Mouse (Mus musculus): ENCODE results near the gene Pcsk5. TPM values are rescaled to one million over a fixed set of nuclear protein-coding genes. Genes with fewer than 3 reads are reported as not detected.

Pcsk5 gene
- polyA plus RNA-seq, 1 experiment from 2014 or later = 13.5 TPM

- ATAC-seq (replicated peaks; ENCODE audit: low FRiP score) = no peak
- WGBS = 91% methylated on average over 2 of the region's 2 CpGs
Measured at GRCm38 (mm10) chr19:17841586-17841985, 4.2 kb upstream of the Pcsk5 start.

GRCm38 (mm10) chr19:17839856-17840255 is 2.4 kb upstream of the Pcsk5 start:
- no peaks in the 10 kb centered on the region for H3K36me3 ChIP-seq (ENCODE audit: control insufficient read depth, insufficient read depth, low read length)
- no peak overlapping the region for H3K4me3 ChIP-seq (ENCODE audit: low read depth, low read length)
- H3K4me1 ChIP-seq (replicated peaks; ENCODE audit: control insufficient read depth, insufficient read depth, low read length) = no peaks in the 10 kb centered on the region
- H3K27me3 ChIP-seq (ENCODE audit: control insufficient read depth, insufficient read depth, low read length) = 0 out of 2 replicates have a peak, but pooled peaks cover 2% of the 10 kb centered on the region
- no peak for DNase-seq (ENCODE audit: low spot score)
- no peak overlapping the region for H3K9ac ChIP-seq (ENCODE audit: low read length)
- H3K9me3 ChIP-seq (ENCODE audit: control insufficient read depth, low read length) = no peaks in the 10 kb centered on the region
- H3K27ac ChIP-seq (ENCODE audit: low read depth, low read length) = no peak overlapping the region
- 89% methylated on average over 1 of the region's 1 CpGs for WGBS
- ATAC-seq (replicated peaks; ENCODE audit: low FRiP score) = no peak
- H3K4me2 ChIP-seq (ENCODE audit: low read depth, low read length, severe bottlenecking) = no peak overlapping the region

More at GRCm38 (mm10) chr19:17841586-17841985, 4.2 kb upstream of the Pcsk5 start:
- no peaks in the 10 kb centered on the region for H3K4me1 ChIP-seq (replicated peaks; ENCODE audit: control insufficient read depth, insufficient read depth, low read length)
- H3K4me3 ChIP-seq (ENCODE audit: low read depth, low read length) = no peak overlapping the region
- H3K9ac ChIP-seq (ENCODE audit: low read length) = no peak overlapping the region
- no peaks in the 10 kb centered on the region for H3K27me3 ChIP-seq (ENCODE audit: control insufficient read depth, insufficient read depth, low read length)
- H3K4me2 ChIP-seq (ENCODE audit: low read depth, low read length, severe bottlenecking) = no peak overlapping the region
- no peaks in the 10 kb centered on the region for H3K9me3 ChIP-seq (ENCODE audit: control insufficient read depth, low read length)
- DNase-seq (ENCODE audit: low spot score) = no peak
- no peak overlapping the region for H3K27ac ChIP-seq (ENCODE audit: low read depth, low read length)
- no peaks in the 10 kb centered on the region for H3K36me3 ChIP-seq (ENCODE audit: control insufficient read depth, insufficient read depth, low read length)

GRCm38 (mm10) chr19:17836566-17837470 is 614 bp downstream of the Pcsk5 start:
- Histone ChIP-seq H3K4me3 (ENCODE audit: low read depth, low read length) (peak overlapping the region; percentile 71), H3K9me3 (ENCODE audit: control insufficient read depth, low read length) (no peaks in the 10 kb centered on the region), H3K27ac (ENCODE audit: low read depth, low read length) (peak overlapping the region; percentile 46; the same call in 1 of the 2 replicates), H3K36me3 (ENCODE audit: control insufficient read depth, insufficient read depth, low read length) (no peaks in the 10 kb centered on the region), H3K27me3 (ENCODE audit: control insufficient read depth, insufficient read depth, low read length) (0 out of 2 replicates have a peak, but pooled peaks cover 2% of the 10 kb centered on the region), H3K9ac (ENCODE audit: low read length) (peak overlapping the region; percentile 75), H3K4me1 (replicated peaks; ENCODE audit: control insufficient read depth, insufficient read depth, low read length) (no peaks in the 10 kb centered on the region), H3K4me2 (ENCODE audit: low read depth, low read length, severe bottlenecking) (peak overlapping the region; percentile 78)
- DNase-seq (ENCODE audit: low spot score) = peak; percentile 77
- under 1% methylated on average over 69 of the region's 72 CpGs for WGBS
- peak; percentile 84 for ATAC-seq (replicated peaks; ENCODE audit: low FRiP score)

DNA sequence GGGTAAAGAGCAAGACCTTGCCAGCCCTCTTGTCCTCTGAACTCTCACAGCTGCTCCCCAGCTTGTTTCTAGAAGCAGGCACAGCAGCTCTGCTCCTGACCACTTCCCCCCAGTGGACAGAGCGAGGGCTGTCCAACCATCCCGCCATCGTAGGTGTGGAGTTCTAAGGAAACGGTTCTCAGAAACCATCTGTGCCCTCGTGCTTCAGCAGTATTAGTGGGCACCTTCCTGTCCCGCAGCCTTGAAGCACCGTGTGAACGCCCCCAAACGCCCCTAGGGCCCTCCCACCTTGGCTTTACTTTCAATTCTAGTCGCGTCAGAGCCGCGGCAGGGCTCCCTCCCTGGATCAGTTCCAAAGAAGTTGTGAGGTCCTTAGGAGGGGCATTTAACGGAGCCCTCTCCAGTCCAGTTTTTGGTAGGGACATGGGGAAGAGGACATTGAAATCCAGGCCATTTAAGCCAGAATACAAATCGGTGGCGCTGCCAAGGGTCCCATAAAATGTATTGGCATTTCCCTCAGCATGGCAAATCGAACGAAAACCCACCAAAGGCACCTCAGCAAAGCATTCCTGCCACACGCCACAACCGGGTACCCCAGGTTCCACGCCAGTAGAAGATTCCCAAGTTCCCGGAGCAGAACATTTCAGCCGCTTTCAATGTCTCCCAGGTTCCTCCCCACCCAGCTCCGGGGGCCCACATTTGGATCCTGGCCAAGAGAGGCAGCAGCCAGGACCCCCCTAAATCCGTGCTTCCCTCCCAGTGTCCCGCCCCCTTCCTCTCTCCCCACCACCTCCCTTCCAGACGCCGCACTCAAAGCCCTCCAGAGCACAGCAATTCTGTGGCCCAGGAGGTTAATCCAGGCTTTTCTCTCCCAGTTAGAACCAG is 1.5 kb downstream of the Pcsk5 start:
- H3K4me1 ChIP-seq (replicated peaks; ENCODE audit: control insufficient read depth, insufficient read depth, low read length) = no peaks in the 10 kb centered on the region
- under 1% methylated on average over 28 of the region's 28 CpGs for WGBS
- no peaks in the 10 kb centered on the region for H3K36me3 ChIP-seq (ENCODE audit: control insufficient read depth, insufficient read depth, low read length)
- ATAC-seq (replicated peaks; ENCODE audit: low FRiP score) (peak; percentile 15; the same call in 1 of the 2 replicates), DNase-seq (ENCODE audit: low spot score) (peak; percentile 69)
- no peak overlapping the region for H3K27ac ChIP-seq (ENCODE audit: low read depth, low read length)
- 0 out of 2 replicates have a peak, but pooled peaks cover 2% of the 10 kb centered on the region for H3K27me3 ChIP-seq (ENCODE audit: control insufficient read depth, insufficient read depth, low read length)
- H3K4me3 ChIP-seq (ENCODE audit: low read depth, low read length) = peak overlapping the region; percentile 71
- peak overlapping the region; percentile 75 for H3K9ac ChIP-seq (ENCODE audit: low read length)
- H3K9me3 ChIP-seq (ENCODE audit: control insufficient read depth, low read length) = no peaks in the 10 kb centered on the region
- H3K4me2 ChIP-seq (ENCODE audit: low read depth, low read length, severe bottlenecking) = peak overlapping the region; percentile 78

DNA sequence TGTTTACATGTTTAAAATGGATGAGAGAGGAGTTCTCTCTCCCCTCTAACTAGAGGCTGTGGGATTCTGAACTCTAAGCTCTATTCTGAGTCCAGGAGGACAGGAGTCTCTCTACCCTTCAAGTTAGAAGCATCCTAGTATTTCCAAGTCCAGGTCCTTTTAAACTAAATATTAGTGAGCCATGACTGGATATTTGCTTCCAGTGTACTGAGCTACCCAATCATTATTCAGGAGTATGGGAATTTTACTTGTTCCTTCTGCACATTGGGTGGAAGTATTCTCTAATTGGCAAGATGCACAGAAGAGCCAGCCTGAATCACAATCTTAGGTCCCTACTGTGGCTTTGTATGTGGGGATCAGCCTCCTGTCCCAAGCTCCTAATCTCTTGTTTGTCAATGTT is 2.5 kb downstream of the Pcsk5 start:
- no peak overlapping the region for H3K4me3 ChIP-seq (ENCODE audit: low read depth, low read length)
- no peak overlapping the region for H3K27ac ChIP-seq (ENCODE audit: low read depth, low read length)
- 0 out of 2 replicates have a peak overlapping the region, but pooled peaks have one; percentile 78 for H3K4me2 ChIP-seq (ENCODE audit: low read depth, low read length, severe bottlenecking)
- no peak for ATAC-seq (replicated peaks; ENCODE audit: low FRiP score)
- H3K27me3 ChIP-seq (ENCODE audit: control insufficient read depth, insufficient read depth, low read length) = 0 out of 2 replicates have a peak, but pooled peaks cover 2% of the 10 kb centered on the region
- no peak for DNase-seq (ENCODE audit: low spot score)
- no peaks in the 10 kb centered on the region for H3K36me3 ChIP-seq (ENCODE audit: control insufficient read depth, insufficient read depth, low read length)
- H3K9ac ChIP-seq (ENCODE audit: low read length) = no peak overlapping the region
- H3K9me3 ChIP-seq (ENCODE audit: control insufficient read depth, low read length) = no peaks in the 10 kb centered on the region
- H3K4me1 ChIP-seq (replicated peaks; ENCODE audit: control insufficient read depth, insufficient read depth, low read length) = no peaks in the 10 kb centered on the region

- H3K9ac ChIP-seq (ENCODE audit: low read length) = no peak overlapping the region
- no peak overlapping the region for H3K4me3 ChIP-seq (ENCODE audit: low read depth, low read length)
- H3K4me2 ChIP-seq (ENCODE audit: low read depth, low read length, severe bottlenecking) = no peak overlapping the region
- H3K4me1 ChIP-seq (replicated peaks; ENCODE audit: control insufficient read depth, insufficient read depth, low read length) = no peaks in the 10 kb centered on the region
- H3K9me3 ChIP-seq (ENCODE audit: control insufficient read depth, low read length) = no peaks in the 10 kb centered on the region
- ATAC-seq (replicated peaks; ENCODE audit: low FRiP score) (no peak), DNase-seq (ENCODE audit: low spot score) (no peak)
- H3K27ac ChIP-seq (ENCODE audit: low read depth, low read length) = no peak overlapping the region
- H3K36me3 ChIP-seq (ENCODE audit: control insufficient read depth, insufficient read depth, low read length) = no peaks in the 10 kb centered on the region
- WGBS = 85% methylated on average over 2 of the region's 2 CpGs
- 0 out of 2 replicates have a peak, but pooled peaks cover 2% of the 10 kb centered on the region for H3K27me3 ChIP-seq (ENCODE audit: control insufficient read depth, insufficient read depth, low read length)
Measured at GRCm38 (mm10) chr19:17831376-17831775, 6.1 kb downstream of the Pcsk5 start.

GRCm38 (mm10) chr19:17828414-17828813 is 9.0 kb downstream of the Pcsk5 start:
- H3K4me2 ChIP-seq (ENCODE audit: low read depth, low read length, severe bottlenecking) = no peak overlapping the region
- no peak overlapping the region for H3K27ac ChIP-seq (ENCODE audit: low read depth, low read length)
- H3K27me3 ChIP-seq (ENCODE audit: control insufficient read depth, insufficient read depth, low read length) = no peaks in the 10 kb centered on the region
- ATAC-seq (replicated peaks; ENCODE audit: low FRiP score) (no peak), DNase-seq (ENCODE audit: low spot score) (no peak)
- no peaks in the 10 kb centered on the region for H3K36me3 ChIP-seq (ENCODE audit: control insufficient read depth, insufficient read depth, low read length)
- H3K9me3 ChIP-seq (ENCODE audit: control insufficient read depth, low read length) = no peaks in the 10 kb centered on the region
- 88% methylated on average over 8 of the region's 8 CpGs for WGBS
- no peak overlapping the region for H3K9ac ChIP-seq (ENCODE audit: low read length)
- H3K4me3 ChIP-seq (ENCODE audit: low read depth, low read length) = no peak overlapping the region
- no peaks in the 10 kb centered on the region for H3K4me1 ChIP-seq (replicated peaks; ENCODE audit: control insufficient read depth, insufficient read depth, low read length)

- Histone ChIP-seq H3K4me3 (ENCODE audit: low read depth, low read length) (no peak overlapping the region), H3K4me2 (ENCODE audit: low read depth, low read length, severe bottlenecking) (no peak overlapping the region), H3K27me3 (ENCODE audit: control insufficient read depth, insufficient read depth, low read length) (no peaks in the 10 kb centered on the region), H3K36me3 (ENCODE audit: control insufficient read depth, insufficient read depth, low read length) (no peaks in the 10 kb centered on the region), H3K27ac (ENCODE audit: low read depth, low read length) (no peak overlapping the region), H3K9me3 (ENCODE audit: control insufficient read depth, low read length) (no peaks in the 10 kb centered on the region), H3K9ac (ENCODE audit: low read length) (no peak overlapping the region), H3K4me1 (replicated peaks; ENCODE audit: control insufficient read depth, insufficient read depth, low read length) (no peaks in the 10 kb centered on the region)
- ATAC-seq (replicated peaks; ENCODE audit: low FRiP score) = no peak
- DNase-seq (ENCODE audit: low spot score) = no peak
- 64% methylated on average over 3 of the region's 3 CpGs for WGBS
Measured at GRCm38 (mm10) chr19:17826694-17827093, 10.7 kb downstream of the Pcsk5 start.

Measured in forebrain, embryonic 11.5 days (tissue).